Mouse (Mus musculus) ovary, postnatal 14 days (tissue): ENCODE results near the gene Arfgap3.
"Not testable (repeated sequence)": the region's sequence is repeated elsewhere in the genome, so short reads cannot be mapped to it uniquely, and the experiment has no call there.

Experiments
- DNase-seq: peaks from one replicate; pipeline ENCODE4 v3.0.0; 2022; ENCODE audit warnings: low spot score

The Arfgap3 gene

GRCm38 (mm10) chr15:83344956-83345355 is 5.1 kb downstream of the Arfgap3 start:
- DNase-seq: no peak

DNA sequence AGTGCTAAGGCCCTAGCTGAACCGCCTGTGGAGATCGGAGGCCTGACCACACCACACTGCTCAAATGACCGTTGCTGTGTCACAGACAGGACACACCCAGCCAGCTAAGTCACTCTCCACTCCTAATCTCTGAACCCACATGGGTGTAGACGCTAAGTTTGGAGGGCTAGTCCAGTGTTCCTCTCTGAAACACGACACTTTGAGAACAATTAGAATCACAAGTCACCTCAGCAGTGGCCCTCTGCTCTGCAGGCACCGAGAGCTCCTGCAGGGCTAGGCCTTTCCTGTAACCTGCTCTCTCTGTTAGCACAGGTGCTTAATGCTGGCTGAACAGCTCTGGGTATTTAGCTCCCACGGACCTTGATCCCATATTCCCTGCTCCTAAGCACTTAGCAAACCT is 5.9 kb downstream of the Arfgap3 start:
- DNase-seq: no peak

GRCm38 (mm10) chr15:83338908-83339307 is 11.1 kb downstream of the Arfgap3 start:
- no peak for DNase-seq

GRCm38 (mm10) chr15:83337903-83338870 is 11.9 kb downstream of the Arfgap3 start:
- DNase-seq: no peak

GRCm38 (mm10) chr15:83332373-83332772 is 17.7 kb downstream of the Arfgap3 start:
- no peak for DNase-seq

GRCm38 (mm10) chr15:83328952-83329351 is 21.1 kb downstream of the Arfgap3 start:
- DNase-seq: no peak

- DNase-seq: no peak
These were observed 27.0 kb downstream of the Arfgap3 start for GRCm38 (mm10) chr15:83323071-83323470.

DNA sequence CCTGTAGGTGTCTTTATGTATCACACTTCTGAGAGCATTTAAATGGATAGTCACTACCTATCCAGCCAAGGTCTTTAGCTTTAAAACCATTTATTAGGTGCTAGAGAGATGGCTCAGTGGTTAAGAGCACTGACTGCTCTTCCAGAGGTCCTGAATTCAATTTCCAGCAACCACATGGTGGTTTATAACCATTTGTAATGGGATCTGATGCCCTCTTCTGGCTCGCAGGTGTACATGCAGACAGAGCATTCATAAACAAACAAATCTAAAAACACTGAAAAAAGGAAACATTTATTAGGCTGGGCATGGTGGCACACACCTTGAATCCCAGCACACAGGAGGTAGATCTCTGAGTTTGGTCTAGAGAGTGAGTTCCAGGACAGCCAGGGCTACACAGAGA is 35.1 kb downstream of the Arfgap3 start:
- DNase-seq: no peak

DNA sequence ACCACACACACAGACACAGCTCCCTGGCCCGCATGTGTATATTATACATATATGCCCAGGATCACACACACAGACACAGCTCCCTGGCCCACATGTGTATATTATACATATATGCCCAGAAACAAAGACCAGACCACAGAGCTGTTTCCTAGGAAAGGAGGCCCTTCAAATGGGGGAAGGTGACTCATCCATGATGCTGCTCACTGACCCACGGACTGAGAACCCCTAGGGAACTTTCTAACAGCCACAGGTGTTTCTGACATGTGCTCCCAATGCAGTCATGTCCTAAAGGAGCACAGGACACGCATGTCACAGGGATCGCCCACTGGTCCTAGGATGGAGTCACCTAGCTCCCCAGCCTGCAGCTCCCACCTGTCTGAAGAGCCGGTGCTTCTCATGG is 40.2 kb downstream of the Arfgap3 start:
- no peak for DNase-seq

GRCm38 (mm10) chr15:83308708-83309107 is 41.3 kb downstream of the Arfgap3 start:
- not testable (repeated sequence) for DNase-seq

GRCm38 (mm10) chr15:83306181-83306580 is 43.9 kb downstream of the Arfgap3 start:
- DNase-seq: no peak

GRCm38 (mm10) chr15:83305192-83305921 is 44.7 kb downstream of the Arfgap3 start:
- DNase-seq: peak; percentile 39

DNA sequence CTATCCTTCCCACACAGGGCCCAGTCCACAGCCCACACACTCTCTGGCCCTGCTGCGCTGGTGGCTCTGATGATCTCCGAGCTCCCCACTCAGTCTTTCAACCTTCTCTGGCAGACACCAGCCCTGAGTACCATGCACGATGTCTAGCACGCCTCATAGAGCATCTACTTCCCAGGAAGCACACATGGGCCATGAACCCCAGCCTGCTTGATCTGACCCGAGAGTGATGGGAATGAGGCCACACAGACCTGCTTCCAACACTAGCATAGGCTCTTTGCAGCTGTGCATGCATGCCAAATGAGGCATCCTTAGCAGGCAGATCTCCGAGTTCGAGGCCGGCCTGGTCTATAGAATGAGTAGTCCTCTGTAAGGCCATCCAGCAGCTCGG is 45.2 kb downstream of the Arfgap3 start:
- no peak for DNase-seq

- DNase-seq: no peak
These were observed 46.2 kb downstream of the Arfgap3 start for GRCm38 (mm10) chr15:83303656-83304484.

DNA sequence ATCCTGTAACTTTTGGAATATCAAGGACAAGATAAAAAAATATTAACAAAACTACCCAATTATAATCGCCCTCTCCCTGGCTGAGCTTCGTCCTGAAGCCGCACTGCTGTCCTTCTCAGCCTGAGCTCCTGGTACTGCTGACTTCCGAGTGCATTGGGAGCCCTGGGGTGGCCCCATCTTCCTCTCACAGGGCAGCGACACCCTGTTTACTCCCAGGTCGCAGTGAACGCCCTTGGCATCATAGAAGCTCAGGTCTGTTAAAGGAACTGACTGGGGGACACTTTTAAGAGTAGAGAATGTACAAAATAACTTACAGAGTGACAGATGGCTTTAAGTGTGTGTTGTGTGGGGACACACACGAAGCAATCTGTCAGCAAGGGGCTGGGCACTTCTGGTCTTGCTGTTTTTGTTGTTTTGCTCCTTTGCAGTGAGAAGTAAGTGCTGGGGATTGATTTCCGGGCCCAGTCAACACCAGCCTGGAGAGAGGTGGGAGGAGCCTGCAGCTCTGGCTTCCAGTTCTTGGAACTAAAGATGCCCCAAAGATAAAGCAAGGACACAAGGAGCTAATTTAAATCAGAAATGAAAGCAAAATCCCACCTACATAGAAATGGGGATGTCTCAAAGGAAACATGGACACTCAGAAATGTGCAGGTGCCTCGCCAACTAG is 50.0 kb downstream of the Arfgap3 start:
- DNase-seq: no peak

- DNase-seq: no peak
These were observed 50.6 kb downstream of the Arfgap3 start for GRCm38 (mm10) chr15:83299450-83299849.

DNA sequence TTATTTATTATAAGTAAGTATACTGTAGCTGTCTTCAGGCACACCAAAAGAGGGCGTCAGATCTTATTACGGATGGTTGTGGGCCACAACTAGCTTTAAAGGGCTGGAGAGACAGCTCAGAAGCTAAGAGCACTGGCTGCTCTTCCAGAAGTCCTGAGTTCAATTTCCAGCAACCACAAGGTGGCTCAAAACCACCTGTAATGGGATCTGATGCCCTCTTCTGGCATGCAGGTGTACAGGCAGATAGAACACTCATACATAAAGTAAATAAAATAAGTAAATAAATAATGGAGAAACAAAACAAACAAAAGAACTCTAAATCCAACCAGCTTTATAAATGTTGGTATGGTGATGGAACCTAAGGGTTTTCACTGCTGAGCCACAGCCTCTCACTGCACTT is 51.2 kb downstream of the Arfgap3 start:
- no peak for DNase-seq

DNA sequence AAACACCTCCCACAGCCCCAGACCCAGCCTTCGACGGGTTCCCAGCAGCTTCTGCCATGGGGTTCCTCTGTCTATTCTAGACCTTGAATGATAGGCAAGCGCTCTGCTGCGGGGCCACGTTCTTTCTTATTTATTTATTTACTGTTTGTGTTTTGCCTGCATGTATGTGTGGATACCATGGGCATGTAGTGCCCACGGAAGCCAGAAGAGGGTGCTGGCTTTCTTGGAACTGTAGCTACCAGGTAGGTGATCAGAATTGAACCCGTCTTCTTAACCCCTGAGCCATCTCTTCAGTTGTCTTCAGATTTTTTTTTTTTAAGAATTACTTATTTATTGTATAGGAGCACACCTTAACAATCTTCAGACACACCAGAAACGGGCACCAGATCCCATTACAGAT is 51.7 kb downstream of the Arfgap3 start:
- no peak for DNase-seq

DNA sequence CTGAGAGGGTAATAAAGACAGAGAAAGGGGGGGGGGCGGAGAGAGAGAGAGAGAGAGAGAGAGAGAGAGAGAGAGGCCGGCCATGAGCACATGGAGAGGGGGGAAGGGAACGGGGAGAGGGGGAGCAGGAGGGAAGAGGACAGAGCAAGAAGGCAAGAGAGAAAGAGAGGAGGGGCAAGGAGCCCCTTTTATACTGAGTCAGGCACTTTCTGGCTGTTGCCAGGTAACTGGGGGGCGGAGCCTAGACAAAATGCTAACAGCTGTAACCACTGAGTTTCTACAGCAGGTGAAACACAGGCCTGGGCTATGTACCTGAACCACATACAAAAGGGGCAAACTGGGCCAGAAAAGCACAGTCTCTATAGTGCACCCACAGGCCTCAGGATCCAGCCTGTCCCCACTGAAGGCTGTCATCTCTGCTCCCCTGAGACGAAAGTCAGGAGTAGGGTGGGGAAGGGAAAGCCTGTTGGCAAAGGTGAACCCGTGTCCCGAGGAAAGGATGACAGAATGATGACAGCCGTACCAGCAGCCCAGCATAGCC is 53.2 kb downstream of the Arfgap3 start:
- DNase-seq: no peak

DNA sequence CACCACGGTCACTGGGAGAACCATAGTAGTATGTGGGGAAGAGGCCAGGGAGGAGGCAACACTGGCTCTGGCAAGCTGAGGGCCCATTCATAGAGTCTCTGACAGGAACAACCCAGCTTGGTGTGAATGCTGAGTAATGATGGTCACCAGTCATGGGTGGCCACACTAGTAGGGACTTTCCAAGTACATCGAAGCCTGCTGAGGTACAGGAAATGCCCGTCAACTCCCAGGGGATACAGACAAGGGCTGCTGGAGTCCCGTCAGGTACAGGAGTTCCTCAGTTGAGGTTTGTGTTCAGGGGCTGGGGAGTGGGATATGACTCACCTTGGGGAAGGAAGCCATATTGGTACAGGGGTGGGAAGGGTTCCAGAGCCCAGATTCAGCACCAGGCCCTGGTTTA is 54.0 kb downstream of the Arfgap3 start:
- DNase-seq: no peak

- no peak for DNase-seq
These were observed 55.1 kb downstream of the Arfgap3 start for GRCm38 (mm10) chr15:83294954-83295353.
